Mouse (Mus musculus) embryonic fibroblast, embryonic 13.5 days (primary cell): Measurements from ENCODE around the gene Smoc1.

Experiments
- CTCF ChIP-seq: IDR thresholded peaks from 2 replicates; pipeline ENCODE4 v1.5.1; 2011; ENCODE audit warnings: mild to moderate bottlenecking, control low read depth, low read length, moderate library complexity, borderline replicate concordance; ENCODE audit not compliant: insufficient read depth
- POLR2A ChIP-seq: IDR thresholded peaks from 2 replicates; pipeline ENCODE4 v1.6.1; 2011; ENCODE audit warnings: low read depth, mild to moderate bottlenecking, control low read depth, low read length, moderate library complexity

GRCm38 (mm10) chr12:81043616-81044015 is 17.0 kb downstream of the Smoc1 start:
- TF ChIP-seq POLR2A: no peak
- no peak for TF ChIP-seq CTCF
